Mouse (Mus musculus) intestine, embryonic 16.5 days (tissue): ENCODE data around the gene Zbed6. TPM values are rescaled to one million over a fixed set of nuclear protein-coding genes. Genes with fewer than 3 reads are reported as not detected.
A peak's percentile ranks its signal among the peaks of the same experiment; 100 is the strongest.

Source experiments
- ATAC-seq: fragments of 200-750 bp; cut with Nextera tagmentation; 2 replicates; pipeline ENCODE4 v1.8.0; 2017; ENCODE audit warnings: moderate TSS enrichment, moderate library complexity
- H3K27ac ChIP-seq: fragments of 300-500 bp; sonication (generic); 2 replicates; pipeline ENCODE4 v1.5.1; 2014; ENCODE audit warnings: mild to moderate bottlenecking, low read length
- H3K27me3 ChIP-seq: fragments of 300-500 bp; sonication (generic); replicated peaks from 2 replicates; pipeline ENCODE4 v1.6.1; 2014; ENCODE audit warnings: low read length, control low read depth, mixed read lengths; ENCODE audit not compliant: control insufficient read depth, insufficient read depth
- H3K36me3 ChIP-seq: fragments of 300-500 bp; sonication (generic); 2 replicates; pipeline ENCODE4 v1.6.1; 2014; ENCODE audit warnings: low read length, control low read depth; ENCODE audit not compliant: control insufficient read depth, insufficient read depth
- H3K4me1 ChIP-seq: fragments of 300-500 bp; sonication (generic); 2 replicates; pipeline ENCODE4 v1.6.1; 2014; ENCODE audit warnings: low read length, control low read depth, mixed read lengths; ENCODE audit not compliant: control insufficient read depth, insufficient read depth
- H3K4me2 ChIP-seq: fragments of 300-500 bp; sonication (generic); 2 replicates; pipeline ENCODE4 v1.6.1; 2014; ENCODE audit warnings: low read depth, low read length, control low read depth
- H3K4me3 ChIP-seq: fragments of 300-500 bp; sonication (generic); 2 replicates; pipeline ENCODE4 v1.5.1; 2014; ENCODE audit warnings: mild to moderate bottlenecking, low read length
- H3K9ac ChIP-seq: fragments of 300-500 bp; sonication (generic); 2 replicates; pipeline ENCODE4 v1.6.1; 2014; ENCODE audit warnings: low read depth, low read length
- H3K9me3 ChIP-seq: fragments of 300-500 bp; sonication (generic); 2 replicates; pipeline ENCODE4 v1.6.1; 2016; ENCODE audit warnings: low read length, control low read depth; ENCODE audit not compliant: control insufficient read depth
- WGBS: fragments of 180-500 bp; shearing (Covaris S2); extraction: QIAGEN DNeasy Blood & Tissue Kit; methylation state at CpG from one replicate; pipeline ENCODE4 v1.1.7; 2014; 5-methylcytosine and 5-hydroxymethylcytosine counted together
- polyA plus RNA-seq: library from polyadenylated mRNA; unstranded; fragments of >200 nt; fragmentation: Nextera tagmentation; extraction: Ambion mirVana; gene quantifications from 2 replicates; pipeline ENCODE4 v1.2.1, GENCODE M21; 2015

Gene Zbed6
- polyA plus RNA-seq, 1 experiment from 2014 or later = not detected

- Histone ChIP-seq H3K4me2 (no peak overlapping the region), H3K27me3 (no peaks in the 10 kb centered on the region), H3K4me1 (peaks cover 8% of the 10 kb centered on the region; the same call in 1 of the 2 replicates), H3K36me3 (0 out of 2 replicates have a peak, but pooled peaks cover 2% of the 10 kb centered on the region), H3K27ac (no peak overlapping the region), H3K4me3 (no peak overlapping the region), H3K9me3 (no peaks in the 10 kb centered on the region), H3K9ac (no peak overlapping the region)
- ATAC-seq = peak; percentile 3; the same call in 1 of the 2 replicates
- 56% methylated on average over 6 of the region's 6 CpGs for WGBS
Measured at GRCm38 (mm10) chr1:133610601-133611000, 50.1 kb downstream of the Zbed6 start.

- WGBS = under 1% methylated on average over 73 of the region's 73 CpGs
- Histone ChIP-seq H3K9ac (peak within 1 kb of the TSS; percentile 94), H3K4me3 (peak within 1 kb of the TSS; percentile 89), H3K36me3 (0 out of 2 replicates have a peak, but pooled peaks cover 2% of the 10 kb centered on the region), H3K4me1 (peaks cover 8% of the 10 kb centered on the region; the same call in 1 of the 2 replicates), H3K4me2 (peak within 1 kb of the TSS; percentile 69), H3K27ac (peak within 1 kb of the TSS; percentile 91), H3K27me3 (no peaks in the 10 kb centered on the region), H3K9me3 (no peaks in the 10 kb centered on the region)
- ATAC-seq = peak; percentile 98
Measured at GRCm38 (mm10) chr1:133609771-133610502, 50.7 kb downstream of the Zbed6 start, which contains the start of gene Snrpe. Gene Snrpe, minus strand, starts transcription at chr1:133610291.

Other genes starting within 250 kb of the Zbed6 start
- 5.5 and 7.0 TPM in 2 replicates for gene Sox13, start 236.5 kb downstream of the Zbed6 start, polyA plus RNA-seq
- 451 and 495 TPM in 2 replicates for gene Snrpe, start 50.6 kb downstream of the Zbed6 start, polyA plus RNA-seq
- 3.2 TPM in 2 replicates for gene Gm38394, start 433 bp upstream of the Zbed6 start, polyA plus RNA-seq
- 0.44 and 0.66 TPM in 2 replicates for gene Lax1, start 29.2 kb upstream of the Zbed6 start, polyA plus RNA-seq
- gene Atp2b4, start 140.2 kb upstream of the Zbed6 start, polyA plus RNA-seq = 14.8 and 14.9 TPM in 2 replicates
- gene Optc, start 247.1 kb upstream of the Zbed6 start, polyA plus RNA-seq = 1.1 and 1.3 TPM in 2 replicates